Mouse (Mus musculus): ENCODE measurements around the gene E130308A19Rik. TPM values are rescaled to one million over a fixed set of nuclear protein-coding genes. Genes with fewer than 3 reads are reported as not detected.

The E130308A19Rik gene
- 3.1 to 10.2 TPM (median 3.4 TPM) in 3 replicates for total RNA-seq (2017)

- ATAC-seq (replicated peaks; ENCODE audit: insufficient number of reproducible peaks, low FRiP score, low TSS enrichment, poor library complexity, severe bottlenecking): peak; percentile 73
These were observed at the start of gene E130308A19Rik for GRCm38 (mm10) chr4:59625998-59626910. Gene E130308A19Rik, plus strand, starts transcription at chr4:59626211.

- no peak for ATAC-seq (replicated peaks; ENCODE audit: insufficient number of reproducible peaks, low FRiP score, low TSS enrichment, poor library complexity, severe bottlenecking)
These were observed 45.3 kb upstream of the E130308A19Rik start for GRCm38 (mm10) chr4:59580495-59581281.

DNA sequence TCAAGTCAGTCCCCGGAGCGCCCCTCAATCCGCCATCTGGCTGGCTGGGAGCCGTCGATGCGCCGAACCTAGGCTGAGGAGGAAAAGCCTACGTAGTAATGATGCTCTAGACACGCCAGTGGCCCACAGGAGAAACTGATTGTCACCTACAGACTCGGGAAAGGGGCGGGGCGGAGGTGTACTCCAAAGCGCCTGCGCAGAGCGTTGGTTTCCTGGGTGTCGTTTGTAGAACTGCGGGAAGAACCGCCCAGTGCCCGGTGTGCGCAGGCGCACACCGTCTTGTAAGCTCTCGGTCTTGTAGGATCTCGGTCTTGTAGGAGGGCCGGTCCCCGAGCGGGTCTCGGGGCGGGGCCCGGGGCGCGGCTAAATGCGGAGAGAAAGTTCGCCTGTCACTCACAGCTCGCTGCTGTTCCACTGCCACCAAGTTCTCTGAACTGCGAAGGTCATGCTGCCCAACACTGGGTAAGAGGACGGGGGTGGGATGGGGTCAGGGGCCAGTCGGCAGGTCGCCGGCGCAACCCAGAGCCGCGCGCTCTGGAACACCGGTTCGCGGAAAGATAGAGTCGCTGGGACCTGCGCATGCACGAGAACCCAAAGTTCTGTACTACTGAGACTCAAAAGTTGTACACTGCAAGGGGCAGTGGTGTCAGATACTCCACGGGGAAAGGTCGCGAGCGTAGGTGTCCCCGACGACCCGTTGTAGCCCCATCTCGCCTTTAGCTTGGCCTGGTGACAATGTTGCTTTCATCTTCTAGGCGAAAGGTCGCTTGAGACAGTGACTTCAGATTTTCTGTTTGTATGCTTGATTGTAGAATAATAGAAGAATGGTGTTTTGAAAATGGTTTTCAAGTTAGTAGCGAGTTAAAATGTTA lies 44.5 kb upstream of the E130308A19Rik start, which contains the start of gene Hsdl2:
Hsdl2 (plus strand) TSS at position 250 of the 872 bp plus-strand sequence.
- peak; percentile 90 for ATAC-seq (replicated peaks; ENCODE audit: insufficient number of reproducible peaks, low FRiP score, low TSS enrichment, poor library complexity, severe bottlenecking)

- ATAC-seq (replicated peaks; ENCODE audit: insufficient number of reproducible peaks, low FRiP score, low TSS enrichment, poor library complexity, severe bottlenecking): no peak
These were observed 43.8 kb upstream of the E130308A19Rik start for GRCm38 (mm10) chr4:59582186-59582585.

DNA sequence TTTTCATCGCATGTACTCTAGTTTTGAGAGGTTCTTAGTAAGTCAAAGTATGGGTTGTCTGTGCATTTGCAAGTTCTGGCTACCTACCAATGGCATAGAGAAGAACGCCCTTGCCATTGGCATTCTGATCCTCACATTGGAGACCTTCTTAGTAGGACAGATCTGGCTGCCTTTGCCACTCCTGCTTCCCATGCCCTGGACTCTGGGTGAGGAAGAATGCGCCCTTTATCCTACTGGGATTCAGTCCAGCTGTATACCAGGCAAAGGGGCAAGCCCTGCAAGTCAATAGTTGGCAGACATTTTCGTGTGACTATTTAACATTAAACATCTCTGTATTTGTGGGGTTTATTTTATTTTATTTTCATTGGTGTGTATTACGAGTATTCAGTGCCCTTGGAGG lies 40.9 kb upstream of the E130308A19Rik start:
- no peak for ATAC-seq (replicated peaks; ENCODE audit: insufficient number of reproducible peaks, low FRiP score, low TSS enrichment, poor library complexity, severe bottlenecking)

GRCm38 (mm10) chr4:59587215-59587871 lies 38.7 kb upstream of the E130308A19Rik start:
- no peak for ATAC-seq (replicated peaks; ENCODE audit: insufficient number of reproducible peaks, low FRiP score, low TSS enrichment, poor library complexity, severe bottlenecking)

GRCm38 (mm10) chr4:59587872-59588226 lies 38.2 kb upstream of the E130308A19Rik start:
- ATAC-seq (replicated peaks; ENCODE audit: insufficient number of reproducible peaks, low FRiP score, low TSS enrichment, poor library complexity, severe bottlenecking): no peak

DNA sequence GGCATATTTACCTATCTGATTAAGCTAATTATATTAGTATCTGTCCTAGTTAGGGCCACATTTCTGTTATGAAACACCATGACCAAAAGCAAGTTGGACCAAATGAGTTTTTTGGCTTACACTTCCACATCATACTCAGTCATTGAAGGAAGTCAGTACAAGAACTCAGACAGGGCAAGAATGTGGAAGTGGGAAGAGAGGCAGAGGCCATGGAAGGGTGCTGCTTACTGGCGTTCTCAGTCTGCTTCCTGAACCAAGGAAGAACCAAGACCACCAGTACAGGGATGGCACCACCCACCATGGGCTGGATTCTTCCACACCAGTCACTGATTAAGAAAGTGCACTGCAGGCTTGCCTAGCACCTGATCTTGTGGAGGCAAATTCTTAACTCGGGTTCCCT lies 31.4 kb upstream of the E130308A19Rik start:
- ATAC-seq (replicated peaks; ENCODE audit: insufficient number of reproducible peaks, low FRiP score, low TSS enrichment, poor library complexity, severe bottlenecking): no peak

GRCm38 (mm10) chr4:59596556-59596955 lies 29.5 kb upstream of the E130308A19Rik start:
- no peak for ATAC-seq (replicated peaks; ENCODE audit: insufficient number of reproducible peaks, low FRiP score, low TSS enrichment, poor library complexity, severe bottlenecking)

DNA sequence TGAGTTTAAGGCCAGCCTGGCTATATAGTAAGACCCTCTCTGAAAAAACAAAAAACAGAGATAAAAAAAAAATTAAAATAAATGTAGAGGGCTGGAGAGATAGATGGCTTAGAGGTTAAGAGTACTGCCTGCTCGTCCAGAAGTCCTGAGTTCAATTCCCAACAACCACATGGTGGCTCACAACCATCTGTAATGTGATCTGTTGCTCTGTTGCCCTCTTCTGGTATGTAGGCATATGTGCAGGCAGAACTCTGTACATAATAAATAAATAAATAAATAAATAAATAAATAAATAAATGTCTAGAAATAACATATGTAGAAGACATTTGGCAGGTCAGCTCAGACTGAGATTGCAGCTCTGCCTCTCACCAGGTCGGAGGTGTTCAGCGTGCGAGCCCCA lies 23.3 kb upstream of the E130308A19Rik start:
- ATAC-seq (replicated peaks; ENCODE audit: insufficient number of reproducible peaks, low FRiP score, low TSS enrichment, poor library complexity, severe bottlenecking): no peak

DNA sequence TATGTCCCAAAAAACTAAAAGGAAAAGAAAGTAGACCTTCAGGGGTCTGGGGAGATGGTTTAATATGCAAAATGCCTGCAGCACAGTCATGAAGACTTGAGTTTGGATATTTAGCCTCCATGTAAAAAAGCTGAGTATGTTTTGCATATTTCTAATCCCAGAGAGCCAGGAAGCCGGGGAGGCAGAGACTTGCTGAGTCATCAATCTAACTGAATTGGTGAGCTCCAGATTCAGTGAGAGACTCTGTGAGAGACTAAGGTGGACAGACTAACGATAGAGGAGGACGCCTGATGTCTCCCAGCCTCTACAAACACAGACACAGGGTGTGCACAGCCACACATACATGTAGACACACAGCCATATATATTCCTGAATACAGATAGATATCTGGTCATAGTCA lies 21.1 kb upstream of the E130308A19Rik start:
- no peak for ATAC-seq (replicated peaks; ENCODE audit: insufficient number of reproducible peaks, low FRiP score, low TSS enrichment, poor library complexity, severe bottlenecking)

DNA sequence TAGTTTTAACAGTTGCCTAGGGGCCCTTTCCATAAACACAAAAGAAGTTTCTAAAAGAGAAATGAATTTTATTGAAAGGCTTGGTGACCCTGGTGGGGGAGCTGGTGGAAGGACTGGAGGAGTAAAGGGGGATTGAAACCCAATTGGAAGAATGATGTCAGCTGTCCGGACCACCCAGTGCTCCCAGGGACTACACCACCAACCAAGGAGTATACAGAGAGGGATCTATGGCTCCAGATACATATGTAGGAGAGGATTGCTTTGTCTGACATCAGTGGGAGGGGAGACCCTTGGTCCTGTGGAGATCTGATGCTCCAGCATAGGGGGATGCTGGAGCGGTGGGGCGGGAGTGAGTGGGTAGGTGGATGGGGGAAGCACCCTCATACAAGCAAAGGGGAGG lies 20.5 kb upstream of the E130308A19Rik start:
- ATAC-seq (replicated peaks; ENCODE audit: insufficient number of reproducible peaks, low FRiP score, low TSS enrichment, poor library complexity, severe bottlenecking): no peak

GRCm38 (mm10) chr4:59610411-59610810 lies 15.6 kb upstream of the E130308A19Rik start:
- no peak for ATAC-seq (replicated peaks; ENCODE audit: insufficient number of reproducible peaks, low FRiP score, low TSS enrichment, poor library complexity, severe bottlenecking)

DNA sequence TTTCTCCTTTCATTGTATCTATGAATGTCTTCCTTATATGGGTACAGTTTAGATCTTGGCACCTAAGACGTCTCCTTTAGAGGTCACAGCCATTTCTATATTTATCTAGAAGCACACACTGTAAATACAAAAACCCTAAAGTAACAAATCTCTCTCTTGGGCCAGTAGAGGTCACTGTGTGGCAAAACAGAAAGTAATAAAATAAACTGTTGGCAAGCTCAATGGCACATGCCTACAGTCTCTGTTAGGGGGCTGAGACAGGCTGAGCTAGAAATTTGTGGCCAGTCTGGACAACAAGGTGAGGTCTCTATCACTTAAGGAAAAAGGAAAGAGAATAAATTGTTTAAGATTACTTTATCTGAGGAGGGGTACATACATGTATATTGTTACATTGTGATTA lies 11.0 kb upstream of the E130308A19Rik start:
- no peak for ATAC-seq (replicated peaks; ENCODE audit: insufficient number of reproducible peaks, low FRiP score, low TSS enrichment, poor library complexity, severe bottlenecking)

GRCm38 (mm10) chr4:59619611-59620245 lies 6.3 kb upstream of the E130308A19Rik start:
- no peak for ATAC-seq (replicated peaks; ENCODE audit: insufficient number of reproducible peaks, low FRiP score, low TSS enrichment, poor library complexity, severe bottlenecking)

- ATAC-seq (replicated peaks; ENCODE audit: insufficient number of reproducible peaks, low FRiP score, low TSS enrichment, poor library complexity, severe bottlenecking): peak; percentile 57
These were observed 374 bp upstream of the E130308A19Rik start for GRCm38 (mm10) chr4:59625676-59625997.

DNA sequence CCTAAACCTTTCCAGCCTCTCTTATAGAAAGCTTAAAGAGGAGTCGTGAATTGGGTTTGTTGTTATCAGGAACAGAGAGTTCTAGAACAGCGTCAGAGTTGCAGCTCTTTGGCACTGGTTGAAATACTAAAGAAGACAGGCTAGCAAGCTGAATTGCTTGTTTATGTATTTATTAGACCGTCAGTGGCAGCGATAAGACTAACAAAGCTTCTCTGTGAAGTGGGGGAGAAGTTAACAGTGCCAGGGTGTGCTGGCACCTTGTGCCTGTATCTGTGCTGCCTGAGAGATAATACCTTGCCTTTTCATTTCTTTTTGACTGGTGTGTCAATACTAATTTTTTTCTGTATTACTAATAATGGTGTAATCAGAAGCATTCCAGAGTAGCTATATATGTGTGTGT lies 2.2 kb downstream of the E130308A19Rik start:
- no peak for ATAC-seq (replicated peaks; ENCODE audit: insufficient number of reproducible peaks, low FRiP score, low TSS enrichment, poor library complexity, severe bottlenecking)

Measured in monocyte, adult 5-6 weeks (primary cell).